Mouse (Mus musculus) adipose tissue, adult 10 weeks (tissue): ENCODE results near the gene Lpar2. TPM values are rescaled to one million over a fixed set of nuclear protein-coding genes. Genes with fewer than 3 reads are reported as not detected.

Experiments used
- polyA plus RNA-seq: library from polyadenylated mRNA; stranded (reverse); fragments of 350-450 nt; fragmentation: Illumina TruSeq; extraction: RNeasy Lipid Tissue Mini Kit (QIAGEN cat#74804); gene quantifications from one replicate; pipeline ENCODE4 v1.2.3, GENCODE M21; 2014; ENCODE audit warnings: low read depth, low replicate concordance

The Lpar2 gene
- polyA plus RNA-seq: 1.9 TPM

GRCm38 (mm10) chr8:69822386-69823191 lies at the start of gene Lpar2:
Gene Lpar2, plus strand, starts transcription at chr8:69822429.

DNA sequence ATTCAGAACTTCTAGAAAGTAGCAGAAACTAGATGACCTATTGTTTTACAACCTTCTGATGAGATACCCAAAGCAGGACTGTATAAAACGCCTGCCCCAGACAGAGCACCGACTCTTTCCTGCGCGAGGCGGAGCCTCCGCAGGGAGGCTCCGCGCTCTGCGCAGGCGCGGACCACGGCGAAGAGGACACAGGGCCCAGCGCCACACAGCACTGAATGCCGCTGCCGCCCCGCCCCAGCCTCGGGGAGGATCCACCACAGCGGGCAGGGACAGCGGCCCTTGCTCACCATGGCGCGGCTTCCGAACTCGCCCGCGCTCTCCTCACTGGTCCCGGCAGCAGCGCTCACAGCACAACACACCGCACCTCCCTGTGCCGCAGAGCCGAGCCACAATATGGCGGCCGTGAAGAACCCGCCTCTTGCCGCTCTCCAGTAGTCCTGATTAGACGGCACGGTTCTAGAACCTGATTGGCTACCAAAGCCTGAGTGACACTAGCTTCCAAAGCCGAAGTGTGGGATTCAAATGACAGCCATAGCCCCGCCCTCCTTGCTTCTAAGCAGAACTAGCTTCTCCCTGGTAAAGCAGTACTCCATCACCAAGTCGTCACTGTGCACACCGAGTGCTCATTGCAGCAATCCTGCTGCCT lies 47.6 kb upstream of the Lpar2 start, which contains the start of gene Gm20422:
Gene Gm20422, minus strand, starts transcription at position 384 of the 646 bp plus-strand sequence.

GRCm38 (mm10) chr8:69790773-69791367 lies 31.4 kb upstream of the Lpar2 start, which contains the start of the genes Atp13a1 and Zfp866:
Gene Atp13a1, plus strand, starts transcription at chr8:69791163.
Gene Zfp866, minus strand, starts transcription at chr8:69791178.

DNA sequence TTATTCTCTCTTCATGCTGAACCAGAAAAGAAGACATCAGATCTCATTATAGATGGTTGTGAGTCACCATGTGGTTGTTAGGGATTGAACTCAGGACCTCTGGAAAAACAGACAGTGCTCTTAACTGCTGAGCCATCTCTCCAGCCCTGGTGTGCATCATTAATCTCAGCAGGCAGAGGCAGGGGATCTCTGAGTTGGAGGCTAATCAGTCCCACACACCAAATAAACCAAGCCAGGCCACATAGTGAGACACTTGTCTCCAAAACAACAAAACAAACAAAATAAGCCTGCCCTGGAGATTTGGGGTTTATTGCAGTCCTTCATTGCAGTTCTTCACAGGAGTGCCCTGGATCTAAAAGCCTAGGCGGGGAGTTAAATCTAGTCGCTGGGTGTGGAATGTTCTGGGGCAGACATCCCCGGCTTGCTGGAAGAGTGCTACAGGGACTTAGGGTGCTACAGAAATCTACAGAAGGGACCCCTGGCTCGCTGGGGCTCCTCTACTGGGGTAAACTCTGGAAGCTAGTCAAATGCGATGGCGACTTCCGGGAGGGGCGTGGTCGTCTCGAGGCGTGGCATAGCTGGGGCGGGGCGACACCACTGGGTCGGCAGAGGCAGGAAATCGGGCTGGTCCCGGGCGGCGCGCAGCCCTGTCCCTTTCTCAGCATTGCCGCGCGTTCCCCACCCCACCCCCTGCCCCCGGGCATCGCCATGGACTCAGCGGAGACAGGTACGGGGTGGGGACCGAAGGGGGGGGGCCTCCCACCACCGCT lies 13.9 kb upstream of the Lpar2 start, which contains the start of gene Gmip:
Gene Gmip, plus strand, starts transcription at position 586 of the 770 bp plus-strand sequence.

GRCm38 (mm10) chr8:69832298-69832853 lies 10.1 kb downstream of the Lpar2 start, which contains the start of gene Pbx4:
Gene Pbx4, plus strand, starts transcription at chr8:69832491.

Other genes starting within 250 kb of the Lpar2 start
- 9.9 TPM for gene Zfp868, start 196.9 kb upstream of the Lpar2 start, polyA plus RNA-seq
- gene Zfp964, start 167.9 kb upstream of the Lpar2 start, polyA plus RNA-seq: 3.6 TPM
- gene Zfp869, start 111.7 kb upstream of the Lpar2 start, polyA plus RNA-seq: 29.1 TPM
- 5.3 TPM for gene Zfp963, start 72.5 kb upstream of the Lpar2 start, polyA plus RNA-seq
- 0.65 TPM for gene Gm20422, start 47.5 kb upstream of the Lpar2 start, polyA plus RNA-seq
- gene Atp13a1, start 31.3 kb upstream of the Lpar2 start, polyA plus RNA-seq: 22.3 TPM
- gene Zfp866, start 31.3 kb upstream of the Lpar2 start, polyA plus RNA-seq: 18.1 TPM
- gene Gmip, start 13.8 kb upstream of the Lpar2 start, polyA plus RNA-seq: 13.0 TPM
- 6.2 TPM for gene Pbx4, start 10.1 kb downstream of the Lpar2 start, polyA plus RNA-seq
- gene Cilp2, start 65.3 kb downstream of the Lpar2 start, polyA plus RNA-seq: 0.38 TPM
- 9.8 TPM for gene Tssk6, start 79.8 kb downstream of the Lpar2 start, polyA plus RNA-seq
- gene Ndufa13, start 80.1 kb downstream of the Lpar2 start, polyA plus RNA-seq: 118 TPM
- gene Yjefn3, start 80.3 kb downstream of the Lpar2 start, polyA plus RNA-seq: 1.6 TPM
- gene Gatad2a, start 174.0 kb downstream of the Lpar2 start, polyA plus RNA-seq: 41.1 TPM
- 33.6 TPM for gene Mau2, start 220.3 kb downstream of the Lpar2 start, polyA plus RNA-seq
- gene Sugp1, start 220.4 kb downstream of the Lpar2 start, polyA plus RNA-seq: 23.3 TPM